Mouse (Mus musculus) cortical plate, adult 2 months (tissue): Measurements from ENCODE around the gene Fam118a.

Source experiments
- CTCF ChIP-seq: fragments of 200-500 bp; IDR thresholded peaks from 2 replicates; pipeline ENCODE4 v1.5.1; 2011; ENCODE audit warnings: mild to moderate bottlenecking, control low read depth, low read length; ENCODE audit not compliant: insufficient read depth; ENCODE audit errors: extremely low read depth
- POLR2A ChIP-seq: fragments of 200-500 bp; IDR thresholded peaks from 2 replicates; pipeline ENCODE4 v1.6.1; 2011; ENCODE audit warnings: mild to moderate bottlenecking, low read length, control low read depth; ENCODE audit not compliant: insufficient read depth; ENCODE audit errors: extremely low read depth

DNA sequence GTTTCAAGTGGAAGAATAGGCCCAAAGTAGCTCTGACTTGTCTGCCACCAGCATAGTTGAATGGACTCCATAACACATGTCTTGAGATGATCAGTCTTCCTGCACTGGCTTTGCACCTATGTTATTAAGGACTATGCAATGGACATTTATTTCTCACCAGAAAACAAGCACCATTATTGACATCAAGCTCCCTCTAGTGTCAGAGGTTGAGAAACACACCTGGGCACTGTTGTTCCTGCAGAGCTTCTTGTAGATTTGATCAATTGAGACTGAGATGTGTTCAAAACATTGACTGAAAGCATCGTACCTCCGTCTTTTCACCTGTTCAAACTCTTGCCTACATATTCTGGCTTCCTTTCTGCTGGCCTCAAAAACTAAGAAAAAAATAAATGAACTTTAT lies 41.8 kb downstream of the Fam118a start:
- TF ChIP-seq CTCF = peak; percentile 60; the same call in 1 of the 2 replicates
- no peak for TF ChIP-seq POLR2A
